Mouse (Mus musculus) hindbrain, embryonic 16.5 days (tissue): ENCODE data around the gene Bahd1. TPM values are rescaled to one million over a fixed set of nuclear protein-coding genes. Genes with fewer than 3 reads are reported as not detected.

Source experiments
- ATAC-seq: fragments of 200-750 bp; cut with Nextera tagmentation; 2 replicates; pipeline ENCODE4 v1.8.0; 2017; ENCODE audit warnings: moderate TSS enrichment, moderate library complexity
- H3K27ac ChIP-seq: fragments of 300-500 bp; sonication (generic); 2 replicates; pipeline ENCODE4 v1.5.1; 2014; ENCODE audit warnings: low read depth, mild to moderate bottlenecking, control low read depth, low read length, moderate library complexity
- H3K27me3 ChIP-seq: fragments of 300-500 bp; sonication (generic); replicated peaks from 2 replicates; pipeline ENCODE4 v1.6.1; 2014; ENCODE audit warnings: low read length; ENCODE audit not compliant: control insufficient read depth, insufficient read depth
- H3K36me3 ChIP-seq: fragments of 300-500 bp; sonication (generic); 2 replicates; pipeline ENCODE4 v1.6.1; 2014; ENCODE audit warnings: mild to moderate bottlenecking, low read length, moderate library complexity, mixed read lengths; ENCODE audit not compliant: control insufficient read depth, insufficient read depth
- H3K4me1 ChIP-seq: fragments of 300-500 bp; sonication (generic); 2 replicates; pipeline ENCODE4 v1.6.1; 2014; ENCODE audit warnings: low read depth, low read length; ENCODE audit not compliant: control insufficient read depth, insufficient read depth
- H3K4me2 ChIP-seq: fragments of 300-500 bp; sonication (generic); 2 replicates; pipeline ENCODE4 v1.6.1; 2014; ENCODE audit warnings: mild to moderate bottlenecking, low read length, control low read depth, moderate library complexity
- H3K4me3 ChIP-seq: fragments of 300-500 bp; sonication (generic); 2 replicates; pipeline ENCODE4 v1.5.1; 2014; ENCODE audit warnings: mild to moderate bottlenecking, low read length, control low read depth, moderate library complexity
- H3K9ac ChIP-seq: fragments of 300-500 bp; sonication (generic); 2 replicates; pipeline ENCODE4 v1.6.1; 2014; ENCODE audit warnings: low read depth, mild to moderate bottlenecking, control low read depth, low read length, moderate library complexity
- H3K9me3 ChIP-seq: fragments of 300-500 bp; sonication (generic); 2 replicates; pipeline ENCODE4 v1.6.1; 2014; ENCODE audit warnings: mild to moderate bottlenecking, low read length, moderate library complexity; ENCODE audit not compliant: control insufficient read depth
- WGBS: fragments of 180-500 bp; shearing (Covaris S2); extraction: QIAGEN DNeasy Blood & Tissue Kit; methylation state at CpG from one replicate; pipeline ENCODE4 v1.1.7; 2014; 5-methylcytosine and 5-hydroxymethylcytosine counted together
- polyA plus RNA-seq: library from polyadenylated mRNA; unstranded; fragments of >200 nt; fragmentation: Nextera tagmentation; extraction: Ambion mirVana; gene quantifications from 2 replicates; pipeline ENCODE4 v1.2.1, GENCODE M21; 2015

Gene Bahd1
- polyA plus RNA-seq, 1 experiment from 2014 or later, result 6.2 TPM

DNA sequence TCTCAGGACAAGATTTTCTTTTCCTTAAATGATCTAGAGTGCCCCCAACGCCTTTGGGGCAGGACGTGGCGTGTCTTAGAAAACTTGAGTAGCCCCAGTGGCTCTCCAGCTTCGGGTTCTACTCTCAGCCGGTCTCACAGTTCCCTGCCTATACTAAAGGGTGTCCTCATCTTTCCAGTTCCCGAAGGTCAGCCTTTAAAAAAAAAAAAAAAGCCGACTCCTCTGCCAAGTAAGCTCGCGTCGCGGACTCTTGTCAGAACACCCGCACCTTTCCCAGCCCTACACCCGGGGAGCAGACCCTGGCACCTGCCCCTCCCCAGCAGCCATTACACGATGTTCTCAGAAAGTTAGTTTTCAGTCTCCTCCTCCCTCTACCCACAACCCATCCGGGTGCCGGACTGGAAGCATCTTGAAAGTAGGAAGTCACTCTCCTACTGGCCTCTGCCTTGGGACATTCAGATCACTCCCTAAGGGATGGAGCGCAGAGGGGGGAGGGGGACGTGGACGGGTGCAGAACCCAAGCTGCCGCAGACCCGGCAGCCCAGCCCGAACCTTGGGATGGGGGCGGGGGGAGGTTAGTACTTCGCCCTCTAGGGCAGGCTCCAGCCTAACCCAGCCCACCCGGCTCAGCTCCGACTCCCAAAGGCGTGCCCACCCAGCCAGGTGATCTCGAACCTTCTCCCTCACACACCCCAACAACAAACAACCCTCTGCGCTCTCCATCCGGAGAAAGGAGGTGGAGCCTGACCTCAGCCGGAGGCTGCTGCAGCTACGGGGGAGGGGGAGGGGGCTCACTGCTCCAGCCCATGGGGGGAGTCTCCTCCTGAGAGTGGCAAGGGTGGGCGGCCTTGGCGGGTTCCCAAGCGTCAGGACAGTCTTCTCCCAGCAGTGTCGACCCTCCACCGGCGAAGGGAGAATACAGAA, 3.9 kb upstream of the Bahd1 start:
- no peak for ATAC-seq
- 2% methylated on average over 30 of the region's 38 CpGs for WGBS

GRCm38 (mm10) chr2:118896914-118897291, 3.3 kb upstream of the Bahd1 start:
- Histone ChIP-seq H3K4me2 (peak overlapping the region; percentile 77), H3K9ac (peak overlapping the region; percentile 52), H3K9me3 (no peaks in the 10 kb centered on the region), H3K27ac (no peak overlapping the region), H3K36me3 (no peaks in the 10 kb centered on the region), H3K4me3 (peak overlapping the region; percentile 44), H3K27me3 (peaks cover 41% of the 10 kb centered on the region), H3K4me1 (peaks cover 26% of the 10 kb centered on the region)
- ATAC-seq, result no peak
- under 1% methylated on average over 13 of the region's 13 CpGs for WGBS

More for the DNA sequence above, 3.9 kb upstream of the Bahd1 start:
- peaks cover 26% of the 10 kb centered on the region for H3K4me1 ChIP-seq
- H3K9me3 ChIP-seq, result no peaks in the 10 kb centered on the region
- H3K36me3 ChIP-seq, result no peaks in the 10 kb centered on the region
- H3K4me2 ChIP-seq, result peak overlapping the region; percentile 77
- H3K4me3 ChIP-seq, result peak overlapping the region; percentile 44
- H3K27me3 ChIP-seq, result peaks cover 41% of the 10 kb centered on the region
- H3K9ac ChIP-seq, result peak overlapping the region; percentile 52
- no peak overlapping the region for H3K27ac ChIP-seq

- peaks cover 39% of the 10 kb centered on the region for H3K27me3 ChIP-seq
- H3K9ac ChIP-seq, result peak overlapping the region; percentile 52; the same call in 1 of the 2 replicates
These were observed 2.8 kb upstream of the Bahd1 start for GRCm38 (mm10) chr2:118897392-118897791.

DNA sequence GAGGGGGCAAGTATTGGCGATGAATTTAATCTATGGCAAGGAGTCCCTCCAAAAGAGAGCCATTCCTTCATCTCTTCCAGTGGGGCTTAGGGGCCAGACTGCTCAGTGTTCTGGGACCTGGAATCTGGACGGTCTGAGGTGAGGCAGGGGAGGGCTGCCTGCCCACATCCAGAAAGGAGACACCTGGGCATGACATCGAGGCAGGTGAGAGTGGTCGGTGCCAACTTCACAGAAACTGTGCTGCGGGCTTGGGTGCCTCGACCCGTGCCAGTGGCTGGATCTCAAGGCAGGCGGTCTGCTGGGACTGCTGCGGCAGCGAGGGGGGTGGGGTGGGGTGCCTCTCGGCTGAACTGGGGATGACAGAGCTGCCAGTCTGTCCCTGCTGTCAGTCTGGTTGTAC, 2.4 kb upstream of the Bahd1 start:
- H3K9ac ChIP-seq, result 0 out of 2 replicates have a peak overlapping the region, but pooled peaks have one; percentile 3
- peaks cover 39% of the 10 kb centered on the region for H3K27me3 ChIP-seq
- ATAC-seq, result no peak
- WGBS, result 2% methylated on average over 11 of the region's 11 CpGs
- H3K36me3 ChIP-seq, result no peaks in the 10 kb centered on the region
- no peak overlapping the region for H3K4me2 ChIP-seq
- H3K9me3 ChIP-seq, result no peaks in the 10 kb centered on the region
- peaks cover 26% of the 10 kb centered on the region for H3K4me1 ChIP-seq
- no peak overlapping the region for H3K27ac ChIP-seq
- no peak overlapping the region for H3K4me3 ChIP-seq

More at GRCm38 (mm10) chr2:118897392-118897791, 2.8 kb upstream of the Bahd1 start:
- ATAC-seq, result no peak
- Histone ChIP-seq H3K9me3 (no peaks in the 10 kb centered on the region), H3K4me1 (peaks cover 26% of the 10 kb centered on the region), H3K4me2 (peak overlapping the region; percentile 77), H3K36me3 (no peaks in the 10 kb centered on the region), H3K4me3 (peak overlapping the region; percentile 44), H3K27ac (no peak overlapping the region)
- 3% methylated on average over 7 of the region's 7 CpGs for WGBS

GRCm38 (mm10) chr2:118898771-118899170, 1.4 kb upstream of the Bahd1 start:
- Histone ChIP-seq H3K4me2 (no peak overlapping the region), H3K9me3 (no peaks in the 10 kb centered on the region), H3K27me3 (peaks cover 37% of the 10 kb centered on the region), H3K36me3 (no peaks in the 10 kb centered on the region), H3K9ac (no peak overlapping the region), H3K4me1 (peaks cover 35% of the 10 kb centered on the region), H3K27ac (no peak overlapping the region), H3K4me3 (no peak overlapping the region)
- ATAC-seq, result no peak
- 0% methylated on average over 4 of the region's 4 CpGs for WGBS

GRCm38 (mm10) chr2:118899306-118899705, 871 bp upstream of the Bahd1 start:
- 10% methylated on average over 7 of the region's 7 CpGs for WGBS
- Histone ChIP-seq H3K9ac (no peak overlapping the region), H3K4me3 (no peak overlapping the region), H3K9me3 (no peaks in the 10 kb centered on the region), H3K4me2 (no peak overlapping the region), H3K27ac (no peak overlapping the region), H3K27me3 (peaks cover 33% of the 10 kb centered on the region), H3K36me3 (no peaks in the 10 kb centered on the region), H3K4me1 (peaks cover 40% of the 10 kb centered on the region)
- no peak for ATAC-seq

DNA sequence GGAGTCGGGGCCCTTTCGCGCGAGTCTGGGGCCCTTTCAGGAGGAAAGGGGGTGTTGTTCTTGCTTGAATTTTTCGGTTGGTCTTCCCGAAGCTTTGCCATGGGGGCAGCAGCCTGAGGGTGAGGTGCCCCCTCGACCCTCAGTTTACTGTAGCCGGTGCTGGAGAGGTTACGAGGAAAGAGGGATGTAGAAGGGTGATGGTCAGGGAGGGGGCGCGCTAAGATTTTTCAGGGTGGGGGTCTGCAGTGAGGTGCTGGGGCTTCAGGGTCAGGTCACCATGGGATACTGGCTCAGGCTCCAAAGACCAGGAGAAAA, 606 bp downstream of the Bahd1 start:
- ATAC-seq, result no peak

GRCm38 (mm10) chr2:118901175-118902031, 1.2 kb downstream of the Bahd1 start:
- H3K4me1 ChIP-seq, result peaks cover 49% of the 10 kb centered on the region

More for the DNA sequence above, 606 bp downstream of the Bahd1 start:
- peak overlapping the region; percentile 97 for H3K4me3 ChIP-seq
- H3K36me3 ChIP-seq, result no peaks in the 10 kb centered on the region
- H3K27me3 ChIP-seq, result peaks cover 23% of the 10 kb centered on the region
- WGBS, result 1% methylated on average over 11 of the region's 11 CpGs
- peaks cover 52% of the 10 kb centered on the region for H3K4me1 ChIP-seq
- H3K27ac ChIP-seq, result no peak overlapping the region
- H3K9ac ChIP-seq, result peak overlapping the region; percentile 69
- H3K9me3 ChIP-seq, result no peaks in the 10 kb centered on the region
- peak overlapping the region; percentile 99 for H3K4me2 ChIP-seq

More at GRCm38 (mm10) chr2:118901175-118902031, 1.2 kb downstream of the Bahd1 start:
- peaks cover 23% of the 10 kb centered on the region for H3K27me3 ChIP-seq
- WGBS, result 1% methylated on average over 78 of the region's 120 CpGs
- peak overlapping the region; percentile 97 for H3K4me3 ChIP-seq
- no peaks in the 10 kb centered on the region for H3K9me3 ChIP-seq
- H3K27ac ChIP-seq, result peak overlapping the region; percentile 88
- ATAC-seq, result peak; percentile 93
- H3K36me3 ChIP-seq, result no peaks in the 10 kb centered on the region
- peak overlapping the region; percentile 99 for H3K4me2 ChIP-seq
- H3K9ac ChIP-seq, result peak overlapping the region; percentile 93
